ENCODE assay signal across 14 mouse cellular contexts in genomic region chr2:117938283-117939049, GRCm38 (mm10).
A peak's percentile ranks its signal among the peaks of the same experiment; 100 is the strongest.
DNase-seq lines count a peak whose midpoint lies in the region; ATAC-seq lines count a peak whose summit lies in the region.
"Had no signal": no experiment of that assay in that cellular context is flagged by ENCODE, and none has a peak within 500 bp of the region (broad histone marks: within the 10 kb centered on the region; RNA-seq: fewer than 3 reads in every experiment).

No protein-coding gene starts in this region.

- no peak overlapping the region for H3K9ac ChIP-seq in hindbrain, embryonic 12.5 days
- no peak overlapping the region for H3K9ac ChIP-seq in neural tube, embryonic 15.5 days (replicated peaks)
- H3K9ac ChIP-seq in limb, embryonic 13.5 days, result no peak overlapping the region
- no peak overlapping the region for H3K9ac ChIP-seq in stomach, embryonic 16.5 days (ENCODE audit: low read length)
- H3K9ac ChIP-seq: liver, embryonic 14.5 days had no signal

- H3K4me2 ChIP-seq in hindbrain, embryonic 12.5 days (replicated peaks), result no peak overlapping the region
- H3K4me2 ChIP-seq in neural tube, embryonic 15.5 days, result no peak overlapping the region
- no peak overlapping the region for H3K4me2 ChIP-seq in limb, embryonic 13.5 days (replicated peaks)
- H3K4me2 ChIP-seq in stomach, embryonic 16.5 days (ENCODE audit: low read depth, low read length), result no peak overlapping the region
- H3K4me2 ChIP-seq: heart, embryonic 11.5 days had no signal

- H3K27ac ChIP-seq in hindbrain, embryonic 10.5 days, result peak overlapping the region; percentile 53; the same call in 1 of the 2 replicates
- H3K27ac ChIP-seq in hindbrain, embryonic 12.5 days, result no peak overlapping the region
- H3K27ac ChIP-seq in neural tube, embryonic 15.5 days (replicated peaks), result no peak overlapping the region
- peak overlapping the region; percentile 73; the same call in 1 of the 2 replicates for H3K27ac ChIP-seq in limb, embryonic 13.5 days
- H3K27ac ChIP-seq in stomach, embryonic 16.5 days (ENCODE audit: low read length), result peak overlapping the region; percentile 60
- no peak overlapping the region for H3K27ac ChIP-seq in heart, embryonic 10.5 days
- H3K27ac ChIP-seq: liver, embryonic 14.5 days had no signal

- no peak for ATAC-seq in hindbrain, embryonic 12.5 days (ENCODE audit: low FRiP score)
- ATAC-seq in neural tube, embryonic 15.5 days (ENCODE audit: low FRiP score), result no peak
- peak; percentile 78 for ATAC-seq in limb, embryonic 13.5 days (ENCODE audit: low FRiP score, low read depth)
- ATAC-seq in stomach, embryonic 16.5 days (ENCODE audit: insufficient read depth, low FRiP score), result no peak

- peaks cover 4% of the 10 kb centered on the region; the same call in 1 of the 2 replicates for H3K27me3 ChIP-seq in hindbrain, embryonic 10.5 days (ENCODE audit: insufficient read depth, poor library complexity, severe bottlenecking)
- H3K27me3 ChIP-seq in hindbrain, embryonic 12.5 days, result 0 out of 2 replicates have a peak, but pooled peaks cover 6% of the 10 kb centered on the region
- H3K27me3 ChIP-seq in neural tube, embryonic 15.5 days (replicated peaks), result peaks cover 10% of the 10 kb centered on the region
- H3K27me3 ChIP-seq in limb, embryonic 13.5 days, result no peaks in the 10 kb centered on the region
- no peaks in the 10 kb centered on the region for H3K27me3 ChIP-seq in stomach, embryonic 16.5 days (ENCODE audit: control insufficient read depth, insufficient read depth, low read length)
- no peaks in the 10 kb centered on the region for H3K27me3 ChIP-seq in heart, embryonic 10.5 days (ENCODE audit: insufficient read depth, poor library complexity, severe bottlenecking)
- H3K27me3 ChIP-seq: megakaryocyte, embryonic 14.5 days had no signal

- H3K4me3 ChIP-seq in hindbrain, embryonic 10.5 days, result no peak overlapping the region; the same call in 1 of the 2 replicates
- H3K4me3 ChIP-seq in hindbrain, embryonic 12.5 days, result no peak overlapping the region
- H3K4me3 ChIP-seq in neural tube, embryonic 15.5 days (replicated peaks), result no peak overlapping the region
- H3K4me3 ChIP-seq in limb, embryonic 13.5 days, result no peak overlapping the region
- H3K4me3 ChIP-seq in stomach, embryonic 16.5 days (replicated peaks; ENCODE audit: low read length), result no peak overlapping the region
- no peak overlapping the region for H3K4me3 ChIP-seq in heart, embryonic 10.5 days
- H3K4me3 ChIP-seq: megakaryocyte, embryonic 14.5 days had no signal

- no peaks in the 10 kb centered on the region for H3K9me3 ChIP-seq in hindbrain, embryonic 10.5 days
- H3K9me3 ChIP-seq in hindbrain, embryonic 12.5 days (replicated peaks), result no peaks in the 10 kb centered on the region
- H3K9me3 ChIP-seq in neural tube, embryonic 15.5 days (replicated peaks), result no peaks in the 10 kb centered on the region
- H3K9me3 ChIP-seq in limb, embryonic 13.5 days, result no peaks in the 10 kb centered on the region
- no peaks in the 10 kb centered on the region for H3K9me3 ChIP-seq in stomach, embryonic 16.5 days (replicated peaks; ENCODE audit: control insufficient read depth, low read length)
- H3K9me3 ChIP-seq in heart, embryonic 10.5 days, result no peaks in the 10 kb centered on the region
- H3K9me3 ChIP-seq: megakaryocyte, embryonic 14.5 days had no signal

- DNase-seq in hindbrain, embryonic 10.5 days (ENCODE audit: low spot score), result peak; percentile 48
- DNase-seq in neural tube, embryonic 10.5 days (ENCODE audit: extremely low spot score, low spot score), result peak; percentile 23
- DNase-seq in layer of hippocampus, postnatal 10 days (ENCODE audit: low spot score in 2 of 2), result no peak
- DNase-seq in heart, embryonic 10.5 days (ENCODE audit: low spot score), result no peak
- DNase-seq: adrenal gland, postnatal 25 days; gastrocnemius, postnatal 14 days; right cerebral cortex, adult 18-20 months had no signal

- H3K36me3 ChIP-seq in hindbrain, embryonic 10.5 days, result no peaks in the 10 kb centered on the region
- H3K36me3 ChIP-seq in hindbrain, embryonic 12.5 days, result no peaks in the 10 kb centered on the region
- no peaks in the 10 kb centered on the region for H3K36me3 ChIP-seq in neural tube, embryonic 15.5 days
- no peaks in the 10 kb centered on the region for H3K36me3 ChIP-seq in limb, embryonic 13.5 days
- no peaks in the 10 kb centered on the region for H3K36me3 ChIP-seq in stomach, embryonic 16.5 days (ENCODE audit: control insufficient read depth, insufficient read depth, low read length)
- no peaks in the 10 kb centered on the region for H3K36me3 ChIP-seq in heart, embryonic 10.5 days

- 33% methylated on average over 12 of the region's 12 CpGs for WGBS in hindbrain, embryonic 10.5 days
- 25% methylated on average over 12 of the region's 12 CpGs for WGBS in hindbrain, embryonic 12.5 days
- WGBS in neural tube, embryonic 15.5 days, result 18% methylated on average over 12 of the region's 12 CpGs
- 35% methylated on average over 12 of the region's 12 CpGs for WGBS in limb, embryonic 13.5 days
- 60% methylated on average over 12 of the region's 12 CpGs for WGBS in stomach, embryonic 16.5 days
- 74% methylated on average over 12 of the region's 12 CpGs for WGBS in heart, embryonic 10.5 days

- peaks cover 12% of the 10 kb centered on the region for H3K4me1 ChIP-seq in hindbrain, embryonic 10.5 days (replicated peaks)
- peaks cover 7% of the 10 kb centered on the region for H3K4me1 ChIP-seq in hindbrain, embryonic 12.5 days
- peaks cover 7% of the 10 kb centered on the region for H3K4me1 ChIP-seq in neural tube, embryonic 15.5 days
- H3K4me1 ChIP-seq in limb, embryonic 13.5 days, result peaks cover 30% of the 10 kb centered on the region
- H3K4me1 ChIP-seq in stomach, embryonic 16.5 days (ENCODE audit: control insufficient read depth, insufficient read depth, low read length), result peaks cover 8% of the 10 kb centered on the region; the same call in 1 of the 2 replicates
- no peaks in the 10 kb centered on the region for H3K4me1 ChIP-seq in heart, embryonic 10.5 days

Comparison
In these comparisons a context has a peak if more than half of its experiments do, and no peak if none do; other contexts are left out.
1. H3K27ac ChIP-seq: peak in hindbrain, embryonic 10.5 days (single experiment), limb, embryonic 13.5 days (single experiment) and stomach, embryonic 16.5 days (single experiment); none in hindbrain, embryonic 12.5 days (single experiment), neural tube, embryonic 15.5 days (single experiment) and heart, embryonic 10.5 days (single experiment).
2. DNase-seq: peak in hindbrain, embryonic 10.5 days (single experiment) and neural tube, embryonic 10.5 days (single experiment); none in layer of hippocampus, postnatal 10 days (0 of 2) and heart, embryonic 10.5 days (single experiment).